In genomic region chr16:28870860-28871259, GRCm38 (mm10) we compare ENCODE assay signal across 13 mouse cellular contexts. TPM values are rescaled to one million over a fixed set of nuclear protein-coding genes. Genes with fewer than 3 reads are reported as not detected.
DNase-seq lines count a peak whose midpoint lies in the region; ATAC-seq and TF ChIP-seq lines count a peak whose summit lies in the region.
"Had no signal": no experiment of that assay in that cellular context is flagged by ENCODE, and none has a peak within 500 bp of the region (broad histone marks: within the 10 kb centered on the region; RNA-seq: fewer than 3 reads in every experiment).

No protein-coding gene starts in this region.

- H3K9ac ChIP-seq in hindbrain, embryonic 12.5 days, result no peak overlapping the region
- H3K9ac ChIP-seq in neural tube, embryonic 13.5 days, result no peak overlapping the region
- H3K9ac ChIP-seq: heart, embryonic 15.5 days had no signal

- H3K27ac ChIP-seq in hindbrain, embryonic 10.5 days, result 0 out of 2 replicates have a peak overlapping the region, but pooled peaks have one; percentile 46
- H3K27ac ChIP-seq in hindbrain, embryonic 12.5 days, result no peak overlapping the region
- H3K27ac ChIP-seq in neural tube, embryonic 13.5 days (replicated peaks), result no peak overlapping the region
- 0 out of 2 replicates have a peak overlapping the region, but pooled peaks have one; percentile 24 for H3K27ac ChIP-seq in embryonic facial prominence, embryonic 10.5 days (replicated peaks)
- H3K27ac ChIP-seq: heart, embryonic 15.5 days had no signal

- H3K4me2 ChIP-seq in hindbrain, embryonic 12.5 days (replicated peaks), result no peak overlapping the region
- no peak overlapping the region for H3K4me2 ChIP-seq in neural tube, embryonic 13.5 days
- peak overlapping the region; percentile 59 for H3K4me2 ChIP-seq in myocyte (ENCODE audit: low read depth)
- H3K4me2 ChIP-seq: heart, embryonic 15.5 days had no signal

- no peak overlapping the region for H3K4me3 ChIP-seq in hindbrain, embryonic 10.5 days
- H3K4me3 ChIP-seq in hindbrain, embryonic 12.5 days, result no peak overlapping the region
- no peak overlapping the region for H3K4me3 ChIP-seq in neural tube, embryonic 13.5 days
- no peak overlapping the region for H3K4me3 ChIP-seq in embryonic facial prominence, embryonic 10.5 days
- H3K4me3 ChIP-seq in myocyte, result no peak overlapping the region
- H3K4me3 ChIP-seq: erythroblast, embryonic 14.5 days; heart, embryonic 15.5 days had no signal

- WGBS in hindbrain, embryonic 10.5 days, result 75% methylated on average over 9 of the region's 9 CpGs
- 66% methylated on average over 9 of the region's 9 CpGs for WGBS in hindbrain, embryonic 12.5 days
- 56% methylated on average over 9 of the region's 9 CpGs for WGBS in neural tube, embryonic 13.5 days
- 70% methylated on average over 9 of the region's 9 CpGs for WGBS in embryonic facial prominence, embryonic 10.5 days

- no peak for TF ChIP-seq POLR2A in myocyte (IDR thresholded peaks at IDR 0.05; ENCODE audit: insufficient read length, low read depth)

- ATAC-seq in hindbrain, embryonic 12.5 days (ENCODE audit: low FRiP score), result no peak
- peak; percentile 38 for ATAC-seq in neural tube, embryonic 13.5 days (ENCODE audit: low read depth)
- ATAC-seq: intestine, embryonic 16.5 days had no signal

- H3K4me1 ChIP-seq in hindbrain, embryonic 10.5 days (replicated peaks), result peaks cover 65% of the 10 kb centered on the region
- peaks cover 62% of the 10 kb centered on the region for H3K4me1 ChIP-seq in hindbrain, embryonic 12.5 days
- H3K4me1 ChIP-seq in neural tube, embryonic 13.5 days (replicated peaks), result peaks cover 76% of the 10 kb centered on the region
- peaks cover 48% of the 10 kb centered on the region for H3K4me1 ChIP-seq in embryonic facial prominence, embryonic 10.5 days

- no peaks in the 10 kb centered on the region for H3K79me2 ChIP-seq in myocyte (ENCODE audit: control insufficient read depth, insufficient read depth)

- no peaks in the 10 kb centered on the region for H3K9me3 ChIP-seq in hindbrain, embryonic 10.5 days
- no peaks in the 10 kb centered on the region for H3K9me3 ChIP-seq in hindbrain, embryonic 12.5 days (replicated peaks)
- H3K9me3 ChIP-seq in neural tube, embryonic 13.5 days, result no peaks in the 10 kb centered on the region
- no peaks in the 10 kb centered on the region for H3K9me3 ChIP-seq in embryonic facial prominence, embryonic 10.5 days
- H3K9me3 ChIP-seq: heart, embryonic 15.5 days had no signal

- no peaks in the 10 kb centered on the region for H3K36me3 ChIP-seq in hindbrain, embryonic 10.5 days
- H3K36me3 ChIP-seq in hindbrain, embryonic 12.5 days, result no peaks in the 10 kb centered on the region
- no peaks in the 10 kb centered on the region for H3K36me3 ChIP-seq in neural tube, embryonic 13.5 days
- no peaks in the 10 kb centered on the region for H3K36me3 ChIP-seq in embryonic facial prominence, embryonic 10.5 days (replicated peaks)
- no peaks in the 10 kb centered on the region for H3K36me3 ChIP-seq in myocyte (ENCODE audit: control insufficient read depth, insufficient read depth)
- H3K36me3 ChIP-seq: heart, embryonic 15.5 days had no signal

- intact Hi-C loops in heart, postnatal 36 days (cut with DNase I), result no loop called here

- DNase-seq in hindbrain, embryonic 10.5 days (ENCODE audit: low spot score), result no peak
- no peak for DNase-seq in neural tube, embryonic 10.5 days (ENCODE audit: extremely low spot score, low spot score)
- no peak for DNase-seq in embryonic facial prominence, embryonic 10.5 days (ENCODE audit: low spot score)
- DNase-seq in thymus, postnatal 36 days, result no peak
- DNase-seq in heart, postnatal 36 days, result no peak
- DNase-seq: cerebellum, adult 9-10 months; thymus, postnatal 4 days had no signal

- H3ac ChIP-seq in myocyte (ENCODE audit: control insufficient read depth, insufficient read length), result no peak overlapping the region

- H3K27me3 ChIP-seq in hindbrain, embryonic 10.5 days (ENCODE audit: insufficient read depth, poor library complexity, severe bottlenecking), result no peaks in the 10 kb centered on the region
- no peaks in the 10 kb centered on the region for H3K27me3 ChIP-seq in hindbrain, embryonic 12.5 days
- peaks cover 40% of the 10 kb centered on the region for H3K27me3 ChIP-seq in neural tube, embryonic 13.5 days
- no peaks in the 10 kb centered on the region for H3K27me3 ChIP-seq in embryonic facial prominence, embryonic 10.5 days (replicated peaks; ENCODE audit: low read depth, poor library complexity, severe bottlenecking)
- H3K27me3 ChIP-seq in myocyte (ENCODE audit: control insufficient read depth, insufficient read depth, insufficient read length), result no peaks in the 10 kb centered on the region
- H3K27me3 ChIP-seq: heart, embryonic 15.5 days had no signal

TF ChIP-seq in myocyte, 11 proteins besides CTCF, POLR2A, EP300 and RAD21:
- TF ChIP-seq MYOD1 (IDR thresholded peaks at IDR 0.05; ENCODE audit: control insufficient read depth in 1 of 3, insufficient read length in 2 of 3, low read depth in 2 of 3) (no peak), CEBPB (IDR thresholded peaks at IDR 0.05; ENCODE audit: insufficient read depth, poor library complexity, severe bottlenecking) (no peak), SRF (IDR thresholded peaks at IDR 0.05; ENCODE audit: control insufficient read depth, insufficient read length, low read depth) (no peak), TCF3 (IDR thresholded peaks at IDR 0.05; ENCODE audit: insufficient read length, low read depth) (no peak), E2F4 (IDR thresholded peaks at IDR 0.05; ENCODE audit: insufficient read depth) (no peak), USF1 (IDR thresholded peaks at IDR 0.05; ENCODE audit: low read depth) (no peak), MYOG (IDR thresholded peaks at IDR 0.05; ENCODE audit: control insufficient read depth in 1 of 3, insufficient read depth in 1 of 3, insufficient read length in 2 of 3, low read depth in 2 of 3) (no peak), TCF12 (IDR thresholded peaks at IDR 0.05; ENCODE audit: insufficient read depth, poor library complexity, severe bottlenecking) (no peak), MAX (IDR thresholded peaks at IDR 0.05; ENCODE audit: low read depth) (no peak)

RNA-seq across cellular contexts. Expression of gene Mb21d2, which starts 58.6 kb away (rescaled TPM):
- polyA plus RNA-seq in hindbrain, embryonic 10.5 days (2016; fragmentation: Nextera tagmentation; extraction: Ambion mirVana), result 5.8 and 6.3 TPM in 2 replicates
- polyA plus RNA-seq in hindbrain, embryonic 12.5 days (2016; fragmentation: Nextera tagmentation; extraction: Ambion mirVana), result 11.7 and 12.9 TPM in 2 replicates
- 13.5 TPM in 2 replicates for polyA plus RNA-seq in neural tube, embryonic 13.5 days (2015; fragmentation: Nextera tagmentation; extraction: Ambion mirVana)
- polyA plus RNA-seq in embryonic facial prominence, embryonic 10.5 days (2016; fragmentation: Nextera tagmentation; extraction: Ambion mirVana), result 6.8 and 7.3 TPM in 2 replicates
- polyA plus RNA-seq in myocyte (2012; fragmentation: generic; extraction: Trizol), result 6.0 TPM
- 10 to 100 TPM in 1 of 2 experiments, 1 to 10 TPM in 1; 7.5 to 10.3 TPM for total RNA-seq in heart, postnatal 36 days (2021)
- polyA plus RNA-seq: erythroblast, embryonic 14.5 days had no signal

Comparison
In these comparisons a context has a peak if more than half of its experiments do, and no peak if none do; other contexts are left out.
1. H3K27ac ChIP-seq: peak in hindbrain, embryonic 10.5 days (single experiment) and embryonic facial prominence, embryonic 10.5 days (single experiment); none in hindbrain, embryonic 12.5 days (single experiment) and neural tube, embryonic 13.5 days (single experiment).